Mouse (Mus musculus) stomach, embryonic 16.5 days (tissue): ENCODE measurements around the gene Pitpnb. TPM values are rescaled to one million over a fixed set of nuclear protein-coding genes. Genes with fewer than 3 reads are reported as not detected.
A peak's percentile ranks its signal among the peaks of the same experiment; 100 is the strongest.

ENCODE experiments used
- ATAC-seq: fragments of 200-750 bp; cut with Nextera tagmentation; 2 replicates; pipeline ENCODE4 v1.8.0; 2017; ENCODE audit warnings: moderate number of reproducible peaks, moderate TSS enrichment; ENCODE audit not compliant: insufficient read depth, low FRiP score
- H3K27ac ChIP-seq: fragments of 300-500 bp; sonication (generic); 2 replicates; pipeline ENCODE4 v1.5.1; 2014; ENCODE audit warnings: low read length
- H3K27me3 ChIP-seq: fragments of 300-500 bp; sonication (generic); 2 replicates; pipeline ENCODE4 v1.6.1; 2014; ENCODE audit warnings: low read length, control low read depth, mixed read lengths; ENCODE audit not compliant: control insufficient read depth, insufficient read depth
- H3K36me3 ChIP-seq: fragments of 300-500 bp; sonication (generic); 2 replicates; pipeline ENCODE4 v1.6.1; 2014; ENCODE audit warnings: low read length; ENCODE audit not compliant: control insufficient read depth, insufficient read depth
- H3K4me1 ChIP-seq: fragments of 300-500 bp; sonication (generic); 2 replicates; pipeline ENCODE4 v1.6.1; 2014; ENCODE audit warnings: low read length, control low read depth, mixed read lengths; ENCODE audit not compliant: control insufficient read depth, insufficient read depth
- H3K4me2 ChIP-seq: fragments of 300-500 bp; sonication (generic); 2 replicates; pipeline ENCODE4 v1.6.1; 2014; ENCODE audit warnings: low read depth, low read length, mixed read lengths
- H3K4me3 ChIP-seq: fragments of 300-500 bp; sonication (generic); replicated peaks from 2 replicates; pipeline ENCODE4 v1.5.1; 2014; ENCODE audit warnings: mild to moderate bottlenecking, low read length
- H3K9ac ChIP-seq: fragments of 300-500 bp; sonication (generic); 2 replicates; pipeline ENCODE4 v1.6.1; 2014; ENCODE audit warnings: low read length
- H3K9me3 ChIP-seq: fragments of 300-500 bp; sonication (generic); replicated peaks from 2 replicates; pipeline ENCODE4 v1.6.1; 2016; ENCODE audit warnings: low read length, control low read depth; ENCODE audit not compliant: control insufficient read depth
- WGBS: fragments of 180-500 bp; shearing (Covaris S2); extraction: QIAGEN DNeasy Blood & Tissue Kit; methylation state at CpG from one replicate; pipeline ENCODE4 v1.1.7; 2014; 5-methylcytosine and 5-hydroxymethylcytosine counted together
- polyA plus RNA-seq: library from polyadenylated mRNA; unstranded; fragments of >200 nt; fragmentation: Nextera tagmentation; extraction: Ambion mirVana; gene quantifications from 2 replicates; pipeline ENCODE4 v1.2.1, GENCODE M21; 2015

Gene Pitpnb
- polyA plus RNA-seq, 1 experiment from 2014 or later, result 102 TPM

- WGBS, result 65% methylated on average over 4 of the region's 4 CpGs
These were observed 84.2 kb downstream of the Pitpnb start for GRCm38 (mm10) chr5:111414770-111415249.

DNA sequence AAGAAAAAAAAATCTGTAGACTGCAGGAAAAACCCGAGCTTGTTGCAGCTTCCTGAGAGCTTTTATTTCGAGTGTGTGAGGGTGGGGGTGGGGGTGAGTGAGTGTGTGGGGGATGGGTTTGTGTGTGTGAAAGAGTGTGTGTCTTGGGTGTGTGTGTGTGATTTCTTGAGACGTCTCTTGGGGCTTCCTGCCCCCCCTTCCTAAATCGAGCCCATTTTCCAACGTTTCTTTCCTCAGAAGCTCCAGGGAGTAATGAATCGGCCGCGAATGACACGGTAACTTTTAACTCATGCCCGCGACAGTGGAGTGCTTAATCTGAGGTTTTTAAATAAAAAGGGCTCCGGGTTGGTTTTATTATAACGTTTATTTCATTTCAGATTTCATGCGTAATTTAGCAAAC is 85.0 kb downstream of the Pitpnb start:
- H3K27ac ChIP-seq, result no peak overlapping the region
- H3K4me3 ChIP-seq, result peak overlapping the region; percentile 77
- H3K27me3 ChIP-seq, result peaks cover 19% of the 10 kb centered on the region
- no peak overlapping the region; the same call in 1 of the 2 replicates for H3K9ac ChIP-seq
- peaks cover 31% of the 10 kb centered on the region for H3K4me1 ChIP-seq
- 6% methylated on average over 14 of the region's 14 CpGs for WGBS
- no peak for ATAC-seq
- peak overlapping the region; percentile 92 for H3K4me2 ChIP-seq
- H3K36me3 ChIP-seq, result no peaks in the 10 kb centered on the region
- H3K9me3 ChIP-seq, result no peaks in the 10 kb centered on the region

More at GRCm38 (mm10) chr5:111414770-111415249, 84.2 kb downstream of the Pitpnb start:
- Histone ChIP-seq H3K36me3 (no peaks in the 10 kb centered on the region), H3K4me2 (no peak overlapping the region), H3K4me3 (no peak overlapping the region), H3K27me3 (peaks cover 13% of the 10 kb centered on the region; the same call in 1 of the 2 replicates), H3K27ac (no peak overlapping the region), H3K4me1 (peaks cover 24% of the 10 kb centered on the region), H3K9ac (no peak overlapping the region), H3K9me3 (no peaks in the 10 kb centered on the region)
- no peak for ATAC-seq

- Histone ChIP-seq H3K27ac (0 out of 2 replicates have a peak overlapping the region, but pooled peaks have one; percentile 81), H3K4me2 (peak overlapping the region; percentile 92), H3K4me1 (peaks cover 35% of the 10 kb centered on the region), H3K9me3 (no peaks in the 10 kb centered on the region), H3K36me3 (no peaks in the 10 kb centered on the region), H3K9ac (peak overlapping the region; percentile 92; the same call in 1 of the 2 replicates), H3K4me3 (peak overlapping the region; percentile 77), H3K27me3 (peaks cover 24% of the 10 kb centered on the region)
- no peak for ATAC-seq
- 2% methylated on average over 13 of the region's 13 CpGs for WGBS
These were observed 85.5 kb downstream of the Pitpnb start for GRCm38 (mm10) chr5:111416048-111416447.

GRCm38 (mm10) chr5:111416591-111417374 is 86.2 kb downstream of the Pitpnb start, which contains the start of gene Mn1:
TSS of gene Mn1 (plus strand) at chr5:111417362.
- no peaks in the 10 kb centered on the region for H3K9me3 ChIP-seq
- peaks cover 35% of the 10 kb centered on the region for H3K4me1 ChIP-seq
- WGBS, result under 1% methylated on average over 88 of the region's 88 CpGs
- peak within 1 kb of the TSS; percentile 77 for H3K4me3 ChIP-seq
- peak within 1 kb of the TSS; percentile 81 for H3K27ac ChIP-seq
- no peaks in the 10 kb centered on the region for H3K36me3 ChIP-seq
- H3K4me2 ChIP-seq, result peak within 1 kb of the TSS; percentile 92
- peak; percentile 88 for ATAC-seq
- H3K27me3 ChIP-seq, result peaks cover 25% of the 10 kb centered on the region
- H3K9ac ChIP-seq, result peak within 1 kb of the TSS; percentile 92

DNA sequence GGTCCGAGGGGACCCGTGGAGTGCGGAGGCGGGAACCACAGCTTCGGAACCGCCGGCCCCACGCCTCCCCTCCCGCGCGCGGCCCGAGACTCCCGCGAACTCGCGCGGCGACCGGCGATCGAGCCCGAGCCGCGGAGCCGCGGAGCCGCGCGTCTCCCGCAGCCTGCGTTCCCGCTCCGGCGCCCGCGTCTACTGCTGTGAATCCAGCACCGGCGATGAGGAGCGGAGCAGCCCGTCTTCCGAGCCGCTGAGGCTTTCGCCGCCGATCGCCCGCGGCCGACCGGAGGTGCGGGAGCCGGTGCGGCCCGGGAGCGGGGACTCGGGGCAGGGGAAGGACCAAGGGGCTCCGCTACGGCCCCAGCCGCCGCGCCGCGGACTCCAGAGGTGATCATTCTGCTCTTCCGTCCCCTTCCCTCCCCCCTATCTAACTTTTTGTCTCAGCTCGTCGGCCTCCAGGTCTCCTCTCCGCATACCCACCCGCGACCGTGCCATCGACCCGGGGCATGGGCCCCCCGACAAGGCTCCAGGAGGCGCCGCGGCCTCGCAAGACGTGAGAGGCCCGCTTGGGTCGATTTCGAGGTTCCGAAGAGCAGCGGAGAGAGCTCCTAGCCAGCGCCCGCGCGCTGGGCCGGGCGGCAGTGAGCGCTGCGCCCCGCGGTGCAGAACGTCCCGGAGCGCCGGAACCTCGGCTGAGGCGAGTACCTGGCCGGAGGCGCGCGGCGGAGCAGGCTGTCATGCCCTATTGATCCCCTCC is 87.0 kb downstream of the Pitpnb start:
- Histone ChIP-seq H3K27ac (peak overlapping the region; percentile 81), H3K4me2 (peak overlapping the region; percentile 92), H3K4me1 (peaks cover 37% of the 10 kb centered on the region), H3K36me3 (no peaks in the 10 kb centered on the region), H3K9ac (peak overlapping the region; percentile 92), H3K9me3 (no peaks in the 10 kb centered on the region), H3K27me3 (peaks cover 21% of the 10 kb centered on the region), H3K4me3 (peak overlapping the region; percentile 77)
- ATAC-seq, result no peak
- WGBS, result under 1% methylated on average over 102 of the region's 105 CpGs

DNA sequence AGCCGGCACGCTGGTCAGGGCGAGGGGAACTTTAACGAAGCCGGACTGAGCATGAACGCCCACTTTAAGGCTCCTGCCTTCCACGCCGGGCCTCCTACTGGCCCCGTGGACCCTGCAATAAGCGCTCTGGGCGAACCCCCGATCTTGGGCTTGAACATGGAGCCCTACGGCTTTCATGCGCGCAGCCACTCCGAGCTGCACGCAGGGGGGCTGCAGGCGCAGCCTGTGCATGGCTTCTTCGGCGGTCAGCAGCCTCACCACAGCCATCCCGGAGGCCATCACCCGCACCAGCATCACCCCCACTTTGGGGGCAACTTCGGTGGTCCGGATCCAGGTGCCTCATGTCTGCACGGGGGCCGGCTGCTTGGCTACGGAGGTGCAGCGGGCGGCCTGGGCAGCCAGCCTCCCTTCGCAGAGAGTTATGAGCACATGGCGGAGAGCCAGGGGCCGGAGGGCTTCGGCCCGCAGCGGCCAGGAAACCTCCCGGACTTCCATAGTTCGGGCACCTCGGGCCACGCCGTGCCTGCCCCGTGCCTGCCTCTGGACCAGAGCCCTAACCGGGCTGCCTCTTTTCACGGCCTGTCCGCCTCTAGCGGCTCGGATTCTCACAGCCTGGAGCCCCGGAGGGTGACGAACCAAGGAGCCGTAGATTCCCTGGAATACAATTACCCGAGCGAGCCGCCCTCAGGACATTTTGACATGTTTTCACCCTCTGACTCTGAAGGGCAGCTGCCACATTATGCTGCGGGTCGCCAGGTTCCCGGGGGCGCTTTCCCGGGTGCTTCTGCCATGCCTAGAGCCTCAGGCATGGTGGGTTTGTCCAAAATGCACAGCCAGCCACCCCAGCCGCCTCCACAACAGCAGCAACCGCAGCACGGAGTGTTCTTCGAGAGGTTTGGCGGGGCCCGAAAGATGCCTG is 87.9 kb downstream of the Pitpnb start:
- WGBS, result 4% methylated on average over 63 of the region's 63 CpGs
- no peak for ATAC-seq
- peaks cover 37% of the 10 kb centered on the region for H3K4me1 ChIP-seq
- H3K27me3 ChIP-seq, result peaks cover 21% of the 10 kb centered on the region
- peak overlapping the region; percentile 92 for H3K4me2 ChIP-seq
- H3K9ac ChIP-seq, result peak overlapping the region; percentile 92
- H3K36me3 ChIP-seq, result no peaks in the 10 kb centered on the region
- no peaks in the 10 kb centered on the region for H3K9me3 ChIP-seq
- H3K27ac ChIP-seq, result peak overlapping the region; percentile 17; the same call in 1 of the 2 replicates
- H3K4me3 ChIP-seq, result peak overlapping the region; percentile 77

DNA sequence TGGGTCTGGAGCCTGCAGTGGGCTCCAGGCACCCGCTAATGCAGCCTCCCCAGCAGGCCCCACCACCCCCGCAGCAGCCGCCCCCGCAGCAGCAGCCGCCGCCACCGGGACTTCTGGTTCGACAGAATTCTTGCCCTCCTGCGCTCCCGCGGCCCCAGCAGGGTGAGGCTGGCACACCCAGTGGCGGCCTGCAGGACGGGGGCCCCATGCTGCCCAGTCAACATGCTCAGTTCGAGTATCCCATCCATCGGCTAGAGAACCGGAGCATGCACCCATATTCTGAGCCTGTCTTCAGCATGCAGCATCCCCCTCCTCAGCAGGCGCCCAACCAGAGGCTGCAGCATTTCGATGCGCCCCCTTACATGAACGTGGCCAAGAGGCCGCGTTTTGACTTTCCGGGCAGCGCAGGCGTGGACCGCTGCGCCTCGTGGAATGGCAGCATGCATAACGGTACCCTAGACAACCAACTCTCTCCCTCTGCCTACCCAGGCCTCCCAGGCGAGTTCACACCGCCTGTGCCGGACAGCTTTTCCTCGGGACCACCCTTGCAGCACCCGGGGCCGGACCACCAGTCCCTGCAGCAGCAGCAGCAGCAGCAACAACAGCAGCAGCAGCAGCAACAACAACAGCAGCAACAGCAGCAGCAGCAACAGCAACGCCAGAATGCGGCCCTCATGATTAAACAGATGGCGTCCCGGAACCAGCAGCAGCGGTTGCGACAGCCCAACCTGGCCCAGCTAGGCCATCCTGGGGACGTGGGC is 88.7 kb downstream of the Pitpnb start:
- WGBS, result 13% methylated on average over 42 of the region's 42 CpGs
- H3K4me3 ChIP-seq, result peak overlapping the region; percentile 77
- no peak for ATAC-seq
- peak overlapping the region; percentile 17; the same call in 1 of the 2 replicates for H3K27ac ChIP-seq
- H3K36me3 ChIP-seq, result no peaks in the 10 kb centered on the region
- no peaks in the 10 kb centered on the region for H3K9me3 ChIP-seq
- peaks cover 21% of the 10 kb centered on the region for H3K27me3 ChIP-seq
- peak overlapping the region; percentile 92 for H3K4me2 ChIP-seq
- peaks cover 42% of the 10 kb centered on the region for H3K4me1 ChIP-seq
- peak overlapping the region; percentile 92 for H3K9ac ChIP-seq
